Mouse (Mus musculus) midbrain, embryonic 12.5 days (tissue): Measurements from ENCODE around the gene Gm498. TPM values are rescaled to one million over a fixed set of nuclear protein-coding genes. Genes with fewer than 3 reads are reported as not detected.

Experiments used
- ATAC-seq: fragments of 200-750 bp; cut with Nextera tagmentation; 2 replicates; pipeline ENCODE4 v1.8.0; 2017; ENCODE audit warnings: low read depth, moderate TSS enrichment, moderate library complexity; ENCODE audit not compliant: low FRiP score
- H3K27ac ChIP-seq: fragments of 300-500 bp; sonication (generic); replicated peaks from 2 replicates; pipeline ENCODE4 v1.5.1; 2016; ENCODE audit warnings: mild to moderate bottlenecking
- H3K27me3 ChIP-seq: fragments of 300-500 bp; sonication (generic); 2 replicates; pipeline ENCODE4 v1.6.1; 2016; ENCODE audit warnings: mild to moderate bottlenecking
- H3K36me3 ChIP-seq: fragments of 300-500 bp; sonication (generic); 2 replicates; pipeline ENCODE4 v1.6.1; 2016
- H3K4me1 ChIP-seq: fragments of 300-500 bp; sonication (generic); 2 replicates; pipeline ENCODE4 v1.6.1; 2016
- H3K4me2 ChIP-seq: fragments of 300-500 bp; sonication (generic); replicated peaks from 2 replicates; pipeline ENCODE4 v1.6.1; 2016; ENCODE audit warnings: mild to moderate bottlenecking, moderate library complexity
- H3K4me3 ChIP-seq: fragments of 300-500 bp; sonication (generic); 2 replicates; pipeline ENCODE4 v1.5.1; 2016; ENCODE audit warnings: mild to moderate bottlenecking
- H3K9ac ChIP-seq: fragments of 300-500 bp; sonication (generic); replicated peaks from 2 replicates; pipeline ENCODE4 v1.6.1; 2016; ENCODE audit warnings: mild to moderate bottlenecking, moderate library complexity
- H3K9me3 ChIP-seq: fragments of 300-500 bp; sonication (generic); 2 replicates; pipeline ENCODE4 v1.6.1; 2016; ENCODE audit warnings: mild to moderate bottlenecking
- WGBS: fragments of 180-500 bp; shearing (Covaris S2); methylation state at CpG from one replicate; pipeline ENCODE4 v1.1.7; 2016; 5-methylcytosine and 5-hydroxymethylcytosine counted together
- microRNA-seq: library from miRNA; unstranded; fragments of <30 nt; microRNA quantifications from one replicate; pipeline ENCODE4, GENCODE M21; 2017
- polyA plus RNA-seq: library from polyadenylated mRNA; unstranded; fragments of >200 nt; fragmentation: Nextera tagmentation; extraction: Ambion mirVana; gene quantifications from 2 replicates; pipeline ENCODE4 v1.2.1, GENCODE M21; 2016

Gm498 gene
- polyA plus RNA-seq, 1 experiment from 2014 or later: not detected

- Histone ChIP-seq H3K4me1 (no peaks in the 10 kb centered on the region), H3K9me3 (no peaks in the 10 kb centered on the region), H3K27ac (no peak overlapping the region), H3K4me3 (no peak overlapping the region), H3K27me3 (peaks cover 8% of the 10 kb centered on the region; the same call in 1 of the 2 replicates), H3K4me2 (no peak overlapping the region), H3K36me3 (no peaks in the 10 kb centered on the region), H3K9ac (no peak overlapping the region)
- ATAC-seq: no peak
- WGBS: 96% methylated on average over 1 of the region's 1 CpGs
Observed at GRCm38 (mm10) chr7:143905176-143905575, 38.5 kb downstream of the Gm498 start.

- Histone ChIP-seq H3K4me3 (no peak overlapping the region), H3K27ac (no peak overlapping the region), H3K27me3 (peaks cover 8% of the 10 kb centered on the region; the same call in 1 of the 2 replicates), H3K36me3 (no peaks in the 10 kb centered on the region), H3K4me2 (no peak overlapping the region), H3K9ac (no peak overlapping the region), H3K9me3 (no peaks in the 10 kb centered on the region), H3K4me1 (no peaks in the 10 kb centered on the region)
- 86% methylated on average over 3 of the region's 3 CpGs for WGBS
- ATAC-seq: no peak
Observed at GRCm38 (mm10) chr7:143905606-143906005, 39.0 kb downstream of the Gm498 start.

GRCm38 (mm10) chr7:143913611-143914010, 47.0 kb downstream of the Gm498 start:
- no peak for ATAC-seq
- WGBS: 86% methylated on average over 8 of the region's 8 CpGs

GRCm38 (mm10) chr7:143919031-143919679, 52.5 kb downstream of the Gm498 start:
- 85% methylated on average over 3 of the region's 3 CpGs for whole genome bisulfite sequencing
- no peaks in the 10 kb centered on the region for H3K36me3 ChIP-seq
- H3K27ac ChIP-seq: no peak overlapping the region
- ATAC-seq: no peak
- H3K9ac ChIP-seq: no peak overlapping the region
- H3K27me3 ChIP-seq: no peaks in the 10 kb centered on the region
- H3K9me3 ChIP-seq: no peaks in the 10 kb centered on the region
- no peaks in the 10 kb centered on the region for H3K4me1 ChIP-seq
- H3K4me2 ChIP-seq: no peak overlapping the region
- H3K4me3 ChIP-seq: no peak overlapping the region

More at GRCm38 (mm10) chr7:143913611-143914010, 47.0 kb downstream of the Gm498 start:
- Histone ChIP-seq H3K27ac (no peak overlapping the region), H3K4me2 (no peak overlapping the region), H3K4me3 (no peak overlapping the region), H3K36me3 (no peaks in the 10 kb centered on the region), H3K9me3 (no peaks in the 10 kb centered on the region), H3K9ac (no peak overlapping the region), H3K4me1 (no peaks in the 10 kb centered on the region), H3K27me3 (no peaks in the 10 kb centered on the region)

GRCm38 (mm10) chr7:143929899-143930298, 63.3 kb downstream of the Gm498 start:
- 91% methylated on average over 1 of the region's 1 CpGs for WGBS
- H3K36me3 ChIP-seq: no peaks in the 10 kb centered on the region
- ATAC-seq: no peak
- no peak overlapping the region for H3K27ac ChIP-seq
- H3K9me3 ChIP-seq: no peaks in the 10 kb centered on the region
- H3K4me3 ChIP-seq: no peak overlapping the region
- no peak overlapping the region for H3K4me2 ChIP-seq
- no peaks in the 10 kb centered on the region for H3K4me1 ChIP-seq
- no peak overlapping the region for H3K9ac ChIP-seq
- H3K27me3 ChIP-seq: no peaks in the 10 kb centered on the region

GRCm38 (mm10) chr7:143938647-143939046, 72.0 kb downstream of the Gm498 start:
- no peaks in the 10 kb centered on the region; the same call in none of the 2 replicates for H3K4me1 ChIP-seq
- no peak overlapping the region for H3K4me2 ChIP-seq
- H3K4me3 ChIP-seq: no peak overlapping the region
- no peaks in the 10 kb centered on the region for H3K36me3 ChIP-seq
- H3K9ac ChIP-seq: no peak overlapping the region
- no peak for ATAC-seq
- WGBS: 30% methylated on average over 4 of the region's 4 CpGs
- H3K9me3 ChIP-seq: no peaks in the 10 kb centered on the region
- H3K27me3 ChIP-seq: no peaks in the 10 kb centered on the region
- H3K27ac ChIP-seq: no peak overlapping the region

- Histone ChIP-seq H3K4me3 (no peak overlapping the region), H3K27me3 (no peaks in the 10 kb centered on the region), H3K4me1 (no peaks in the 10 kb centered on the region; the same call in none of the 2 replicates), H3K27ac (no peak overlapping the region), H3K9me3 (no peaks in the 10 kb centered on the region), H3K4me2 (no peak overlapping the region), H3K36me3 (no peaks in the 10 kb centered on the region), H3K9ac (no peak overlapping the region)
- 71% methylated on average over 3 of the region's 3 CpGs for WGBS
- ATAC-seq: no peak
Observed at GRCm38 (mm10) chr7:143939476-143939875, 72.8 kb downstream of the Gm498 start.

- 80% methylated on average over 14 of the region's 14 CpGs for WGBS
- no peak overlapping the region for H3K9ac ChIP-seq
- H3K4me2 ChIP-seq: no peak overlapping the region
- H3K9me3 ChIP-seq: no peaks in the 10 kb centered on the region
- no peak overlapping the region for H3K4me3 ChIP-seq
- ATAC-seq: no peak
- no peaks in the 10 kb centered on the region; the same call in none of the 2 replicates for H3K4me1 ChIP-seq
- H3K36me3 ChIP-seq: no peaks in the 10 kb centered on the region
- no peak overlapping the region for H3K27ac ChIP-seq
- H3K27me3 ChIP-seq: no peaks in the 10 kb centered on the region
Observed at GRCm38 (mm10) chr7:143942941-143943691, 76.5 kb downstream of the Gm498 start.

- Histone ChIP-seq H3K9ac (no peak overlapping the region), H3K9me3 (no peaks in the 10 kb centered on the region), H3K27ac (no peak overlapping the region), H3K4me1 (no peaks in the 10 kb centered on the region; the same call in 1 of the 2 replicates), H3K36me3 (no peaks in the 10 kb centered on the region), H3K4me2 (no peak overlapping the region), H3K27me3 (no peaks in the 10 kb centered on the region), H3K4me3 (no peak overlapping the region)
- WGBS: 80% methylated on average over 6 of the region's 6 CpGs
- ATAC-seq: no peak
Observed at GRCm38 (mm10) chr7:143944421-143944980, 77.9 kb downstream of the Gm498 start.

Small RNA genes lying within 50 kb of the gene (microRNA-seq; reads per million reads assigned to microRNA genes)
- not detected for gene Mir6404

Other genes starting within 250 kb of the Gm498 start
- 0.23 and 0.24 TPM in 2 replicates for gene Tnfrsf26, start 238.1 kb upstream of the Gm498 start, polyA plus RNA-seq
- gene Tnfrsf22, start 217.2 kb upstream of the Gm498 start, polyA plus RNA-seq: 5.9 and 7.6 TPM in 2 replicates
- 0.57 and 0.60 TPM in 2 replicates for gene Tnfrsf23, start 181.0 kb upstream of the Gm498 start, polyA plus RNA-seq
- gene Osbpl5, start 109.9 kb upstream of the Gm498 start, polyA plus RNA-seq: 21.6 and 22.1 TPM in 2 replicates
- not detected in 2 replicates for gene Mrgprg, start 99.8 kb upstream of the Gm498 start, polyA plus RNA-seq
- gene Mrgpre, start 82.3 kb upstream of the Gm498 start, polyA plus RNA-seq: 2.2 and 3.0 TPM in 2 replicates
- gene Nadsyn1, start 44.0 kb upstream of the Gm498 start, polyA plus RNA-seq: 8.0 and 10.2 TPM in 2 replicates
- gene Dhcr7, start 43.7 kb upstream of the Gm498 start, polyA plus RNA-seq: 61.5 and 71.2 TPM in 2 replicates
- 2.8 and 3.3 TPM in 2 replicates for gene Shank2, start 135.1 kb downstream of the Gm498 start, polyA plus RNA-seq